Mouse (Mus musculus) embryonic facial prominence, embryonic 12.5 days (tissue): ENCODE data around the gene Ube4b. TPM values are rescaled to one million over a fixed set of nuclear protein-coding genes. Genes with fewer than 3 reads are reported as not detected.

Experiments
- ATAC-seq: fragments of 200-750 bp; cut with Nextera tagmentation; 2 replicates; pipeline ENCODE4 v1.8.0; 2017; ENCODE audit not compliant: insufficient number of reproducible peaks, insufficient read depth, low FRiP score, low TSS enrichment
- H3K27ac ChIP-seq: fragments of 300-500 bp; sonication (generic); 2 replicates; pipeline ENCODE4 v1.5.1; 2016; ENCODE audit warnings: mild to moderate bottlenecking
- H3K27me3 ChIP-seq: fragments of 300-500 bp; sonication (generic); 2 replicates; pipeline ENCODE4 v1.6.1; 2016; ENCODE audit warnings: mild to moderate bottlenecking, moderate library complexity
- H3K36me3 ChIP-seq: fragments of 300-500 bp; sonication (generic); 2 replicates; pipeline ENCODE4 v1.6.1; 2016; ENCODE audit warnings: mild to moderate bottlenecking
- H3K4me1 ChIP-seq: fragments of 300-500 bp; sonication (generic); 2 replicates; pipeline ENCODE4 v1.6.1; 2016
- H3K4me2 ChIP-seq: fragments of 300-500 bp; sonication (generic); replicated peaks from 2 replicates; pipeline ENCODE4 v1.6.1; 2016; ENCODE audit warnings: mild to moderate bottlenecking, moderate library complexity
- H3K4me3 ChIP-seq: fragments of 300-500 bp; sonication (generic); 2 replicates; pipeline ENCODE4 v1.5.1; 2016; ENCODE audit warnings: mild to moderate bottlenecking
- H3K9ac ChIP-seq: fragments of 300-500 bp; sonication (generic); 2 replicates; pipeline ENCODE4 v1.6.1; 2016; ENCODE audit warnings: mild to moderate bottlenecking, moderate library complexity
- H3K9me3 ChIP-seq: fragments of 300-500 bp; sonication (generic); 2 replicates; pipeline ENCODE4 v1.6.1; 2016; ENCODE audit warnings: mild to moderate bottlenecking, moderate library complexity
- WGBS: fragments of 180-500 bp; shearing (Covaris S2); methylation state at CpG from one replicate; pipeline ENCODE4 v1.1.7; 2016; 5-methylcytosine and 5-hydroxymethylcytosine counted together
- polyA plus RNA-seq: library from polyadenylated mRNA; unstranded; fragments of >200 nt; fragmentation: Nextera tagmentation; extraction: Ambion mirVana; gene quantifications from 2 replicates; pipeline ENCODE4 v1.2.1, GENCODE M21; 2016

Ube4b gene
- polyA plus RNA-seq, 1 experiment from 2014 or later = 67.5 TPM

DNA sequence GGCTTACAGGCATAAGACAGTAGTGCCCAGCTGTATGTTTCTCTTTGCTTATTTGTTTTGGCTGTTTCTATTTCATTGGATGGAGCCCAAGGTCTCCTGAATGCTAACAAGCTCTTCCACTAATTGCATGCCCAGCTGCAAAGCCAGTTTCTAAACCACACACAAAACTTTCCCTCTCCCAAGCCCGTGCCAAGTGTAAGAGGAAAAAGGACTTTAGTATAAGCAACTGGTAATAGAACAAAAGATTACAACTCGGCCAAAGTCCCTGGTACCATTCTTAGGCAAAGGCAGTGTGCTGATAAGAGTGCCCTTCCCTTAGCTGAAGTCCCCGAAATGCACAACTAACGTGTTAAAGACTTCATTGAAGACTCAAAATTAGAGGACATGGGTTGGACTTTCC lies 34.2 kb downstream of the Ube4b start:
- Histone ChIP-seq H3K9me3 (no peaks in the 10 kb centered on the region), H3K27ac (no peak overlapping the region), H3K27me3 (no peaks in the 10 kb centered on the region), H3K4me3 (no peak overlapping the region), H3K36me3 (peaks cover 17% of the 10 kb centered on the region), H3K9ac (no peak overlapping the region), H3K4me1 (peaks cover 16% of the 10 kb centered on the region; the same call in 1 of the 2 replicates), H3K4me2 (no peak overlapping the region)
- 86% methylated on average over 4 of the region's 4 CpGs for WGBS
- ATAC-seq = no peak

DNA sequence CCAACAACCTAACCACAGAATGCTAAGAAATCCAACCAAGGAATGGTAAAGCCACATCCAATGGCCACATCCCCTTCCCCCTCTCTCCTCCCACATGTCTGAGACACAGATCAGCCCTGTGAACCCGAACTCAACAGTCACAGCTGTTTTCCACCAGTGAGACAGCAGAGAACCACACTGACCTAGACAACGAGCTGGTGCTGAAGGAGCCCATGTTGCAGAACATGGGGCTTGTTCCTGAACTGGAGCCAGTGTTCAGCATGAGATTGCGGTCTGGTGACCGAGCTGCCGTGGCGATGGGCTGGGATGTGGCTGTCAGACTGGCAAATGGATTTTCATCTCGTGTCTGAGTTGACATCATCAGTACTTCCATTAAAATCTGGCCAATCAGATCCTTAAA lies 45.5 kb downstream of the Ube4b start:
- ATAC-seq = no peak
- WGBS = 82% methylated on average over 7 of the region's 7 CpGs
- no peak overlapping the region for H3K4me2 ChIP-seq

DNA sequence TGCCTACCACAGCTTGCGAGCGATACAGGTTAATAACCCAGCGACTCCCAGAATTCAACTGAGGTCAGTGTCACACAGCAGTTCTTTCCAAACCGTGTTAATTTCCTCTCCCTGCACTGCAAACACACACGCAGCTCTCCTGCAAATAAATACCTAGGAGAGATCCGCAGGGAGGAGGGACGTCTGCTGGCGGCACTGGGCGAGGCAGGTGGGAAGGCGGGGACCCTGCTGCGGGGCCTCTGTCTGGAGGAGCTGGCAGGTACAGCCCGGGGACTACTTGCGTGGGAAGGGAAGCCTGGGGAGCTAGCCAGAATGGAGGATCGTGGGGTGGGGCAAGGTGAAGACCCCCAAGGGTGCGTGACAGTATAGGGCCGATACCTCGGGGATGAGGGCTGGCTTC lies 46.7 kb downstream of the Ube4b start:
- H3K4me2 ChIP-seq = no peak overlapping the region
- no peak overlapping the region for H3K4me3 ChIP-seq
- no peak overlapping the region for H3K9ac ChIP-seq
- WGBS = 90% methylated on average over 17 of the region's 17 CpGs
- H3K27ac ChIP-seq = no peak overlapping the region
- H3K9me3 ChIP-seq = no peaks in the 10 kb centered on the region
- no peak for ATAC-seq
- 0 out of 2 replicates have a peak, but pooled peaks cover 6% of the 10 kb centered on the region for H3K4me1 ChIP-seq
- H3K36me3 ChIP-seq = peaks cover 90% of the 10 kb centered on the region
- H3K27me3 ChIP-seq = no peaks in the 10 kb centered on the region

More for the DNA sequence above, 45.5 kb downstream of the Ube4b start:
- Histone ChIP-seq H3K4me1 (0 out of 2 replicates have a peak, but pooled peaks cover 6% of the 10 kb centered on the region), H3K27ac (no peak overlapping the region), H3K9ac (no peak overlapping the region), H3K9me3 (no peaks in the 10 kb centered on the region), H3K4me3 (no peak overlapping the region), H3K36me3 (peaks cover 91% of the 10 kb centered on the region), H3K27me3 (no peaks in the 10 kb centered on the region)

DNA sequence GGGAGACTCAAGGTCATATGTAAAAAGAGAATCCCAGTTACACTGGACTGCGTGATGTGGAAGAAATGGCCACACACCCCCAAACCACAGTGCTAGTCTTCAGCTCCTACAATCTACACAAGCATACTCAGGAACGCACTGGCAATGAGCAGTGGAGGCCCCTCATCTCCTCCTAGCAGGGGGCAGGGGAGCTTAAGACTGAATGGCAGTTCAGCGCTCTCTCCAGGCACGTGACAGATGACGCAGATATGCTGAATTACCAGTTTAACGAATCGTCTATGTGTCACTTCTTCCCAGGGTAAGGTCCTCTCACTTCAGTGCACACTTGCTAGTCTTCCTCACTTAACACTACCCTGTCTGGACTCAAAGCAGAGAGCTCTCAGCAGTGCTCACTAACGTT lies 47.7 kb downstream of the Ube4b start:
- Histone ChIP-seq H3K27me3 (no peaks in the 10 kb centered on the region), H3K4me2 (no peak overlapping the region), H3K9ac (no peak overlapping the region), H3K9me3 (no peaks in the 10 kb centered on the region), H3K4me1 (peaks cover 10% of the 10 kb centered on the region; the same call in 1 of the 2 replicates), H3K36me3 (peaks cover 88% of the 10 kb centered on the region), H3K27ac (no peak overlapping the region), H3K4me3 (no peak overlapping the region)
- 81% methylated on average over 8 of the region's 8 CpGs for WGBS
- ATAC-seq = no peak

DNA sequence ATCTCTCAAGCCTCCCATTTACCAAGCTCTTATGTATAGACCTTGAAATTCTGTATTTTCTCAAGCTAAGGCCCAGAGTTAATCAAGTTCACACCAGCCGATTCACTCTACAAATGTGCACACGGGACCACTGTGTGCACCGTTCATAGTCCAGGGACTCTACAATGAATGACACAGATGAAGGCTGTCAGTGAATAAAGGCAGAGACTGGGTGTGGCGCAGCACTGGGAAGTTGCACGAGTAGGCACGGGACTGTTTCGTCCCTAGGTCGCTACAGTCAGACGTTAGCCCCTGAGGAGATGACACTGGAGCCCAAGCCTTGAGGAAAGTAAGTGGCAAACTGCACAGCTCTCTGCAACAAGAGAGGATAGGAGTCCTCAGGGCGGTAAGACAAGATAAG lies 50.5 kb downstream of the Ube4b start:
- 87% methylated on average over 10 of the region's 10 CpGs for WGBS
- peaks cover 7% of the 10 kb centered on the region; the same call in 1 of the 2 replicates for H3K4me1 ChIP-seq
- H3K9me3 ChIP-seq = no peaks in the 10 kb centered on the region
- no peak for ATAC-seq
- H3K36me3 ChIP-seq = peaks cover 93% of the 10 kb centered on the region
- H3K27ac ChIP-seq = no peak overlapping the region
- H3K27me3 ChIP-seq = no peaks in the 10 kb centered on the region
- H3K4me3 ChIP-seq = no peak overlapping the region
- no peak overlapping the region for H3K4me2 ChIP-seq
- H3K9ac ChIP-seq = no peak overlapping the region

DNA sequence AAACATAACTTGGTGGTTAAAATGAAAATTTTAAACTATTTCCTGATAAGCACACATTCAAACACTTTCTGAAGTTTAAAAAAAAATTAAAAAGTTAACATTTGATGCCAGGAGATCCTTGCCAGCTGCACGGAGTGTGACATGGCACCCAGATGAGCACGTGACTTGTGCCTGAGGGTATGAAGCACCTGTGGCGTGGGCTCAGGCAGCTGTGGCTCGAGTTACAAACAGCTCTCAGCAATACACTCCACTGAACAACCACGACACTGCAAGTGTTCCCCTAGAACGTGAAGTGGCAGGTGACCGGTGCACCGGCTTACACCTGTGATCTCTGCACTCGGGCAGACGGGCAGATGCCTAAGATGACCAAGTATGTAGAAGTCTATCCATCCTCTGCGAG lies 51.9 kb downstream of the Ube4b start:
- peaks cover 90% of the 10 kb centered on the region for H3K36me3 ChIP-seq
- 70% methylated on average over 11 of the region's 11 CpGs for WGBS

DNA sequence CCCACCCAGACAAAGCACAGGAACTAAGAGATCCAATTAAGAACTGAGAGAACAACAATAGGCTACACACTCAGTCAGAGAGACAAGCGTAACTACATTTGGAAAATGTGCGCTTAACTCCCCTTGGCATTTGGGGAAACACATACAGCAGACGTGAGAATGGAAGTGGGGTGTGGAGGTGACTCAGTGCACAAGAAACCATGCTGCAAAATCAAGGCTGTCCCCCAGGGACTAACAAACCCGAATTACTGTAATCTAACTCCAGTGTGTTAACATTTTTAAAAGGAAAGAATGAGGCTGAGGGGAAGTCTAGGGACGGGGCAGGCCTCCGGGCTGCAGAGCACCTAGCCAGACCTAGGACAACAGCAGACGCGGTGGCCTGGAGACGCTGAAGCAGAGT lies 52.6 kb downstream of the Ube4b start:
- WGBS = 70% methylated on average over 9 of the region's 9 CpGs
- Histone ChIP-seq H3K4me1 (peaks cover 7% of the 10 kb centered on the region; the same call in 1 of the 2 replicates), H3K9ac (no peak overlapping the region), H3K4me3 (no peak overlapping the region), H3K4me2 (no peak overlapping the region), H3K27me3 (no peaks in the 10 kb centered on the region), H3K9me3 (no peaks in the 10 kb centered on the region), H3K27ac (0 out of 2 replicates have a peak overlapping the region, but pooled peaks have one; percentile 19), H3K36me3 (peaks cover 89% of the 10 kb centered on the region)
- ATAC-seq = no peak

More for the DNA sequence above, 51.9 kb downstream of the Ube4b start:
- 0 out of 2 replicates have a peak overlapping the region, but pooled peaks have one; percentile 19 for H3K27ac ChIP-seq
- H3K4me1 ChIP-seq = peaks cover 7% of the 10 kb centered on the region; the same call in 1 of the 2 replicates
- no peak for ATAC-seq
- H3K4me3 ChIP-seq = no peak overlapping the region
- no peaks in the 10 kb centered on the region for H3K9me3 ChIP-seq
- no peaks in the 10 kb centered on the region for H3K27me3 ChIP-seq
- no peak overlapping the region for H3K4me2 ChIP-seq
- no peak overlapping the region for H3K9ac ChIP-seq

DNA sequence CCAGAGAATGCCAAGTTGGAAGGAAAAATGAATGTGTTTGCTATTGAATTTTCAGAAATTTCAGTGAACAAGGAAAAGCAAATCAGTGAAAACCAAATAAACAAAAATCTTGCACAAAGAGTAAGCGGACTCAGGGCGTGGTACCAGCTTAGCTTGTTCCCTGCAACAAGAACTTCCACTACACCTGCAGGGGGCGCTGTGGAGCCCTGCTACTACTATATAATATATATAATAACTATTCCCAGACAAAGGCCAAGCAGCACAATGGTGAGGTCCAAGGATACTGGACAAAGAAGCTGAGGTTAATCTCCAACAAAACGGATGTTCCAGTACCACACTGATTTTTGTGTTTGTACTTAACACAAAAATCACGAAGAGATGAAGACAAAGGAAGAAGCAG lies 53.1 kb downstream of the Ube4b start:
- Histone ChIP-seq H3K9ac (no peak overlapping the region), H3K4me3 (no peak overlapping the region), H3K9me3 (no peaks in the 10 kb centered on the region), H3K27ac (no peak overlapping the region), H3K4me2 (no peak overlapping the region), H3K36me3 (peaks cover 88% of the 10 kb centered on the region), H3K4me1 (peaks cover 7% of the 10 kb centered on the region; the same call in 1 of the 2 replicates), H3K27me3 (no peaks in the 10 kb centered on the region)
- ATAC-seq = no peak
- 70% methylated on average over 5 of the region's 5 CpGs for WGBS

DNA sequence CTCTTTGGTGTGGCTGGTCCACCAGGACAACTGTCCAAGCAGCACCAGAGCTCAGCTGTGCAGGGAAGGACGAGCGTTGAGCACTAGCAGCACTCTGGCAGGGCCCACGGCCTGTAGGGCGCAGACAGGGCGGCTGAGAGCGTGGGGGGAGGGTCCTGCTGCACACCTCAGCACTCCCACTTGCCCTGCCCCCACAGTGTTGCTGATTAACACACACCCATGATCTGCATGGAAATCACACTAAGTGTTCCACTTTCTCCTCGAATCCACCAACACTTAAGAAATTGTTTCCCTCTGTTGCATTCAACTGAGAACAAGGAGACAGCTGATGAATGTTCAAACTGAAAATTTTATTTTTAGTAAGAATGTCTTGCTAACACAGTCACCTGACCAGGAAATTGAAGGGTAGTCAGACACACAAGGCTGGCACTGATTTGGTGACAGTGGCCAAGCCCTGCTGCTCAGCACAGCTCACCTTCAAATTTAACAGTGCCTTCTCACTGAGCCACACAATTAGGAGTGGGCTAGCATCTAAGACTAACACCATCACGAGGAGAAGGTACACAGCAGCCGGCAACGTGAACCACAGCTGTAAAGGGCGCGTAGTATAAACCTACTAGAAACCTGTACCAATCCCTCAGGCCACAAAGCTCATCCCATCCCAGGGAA lies 60.7 kb downstream of the Ube4b start:
- no peak overlapping the region for H3K4me2 ChIP-seq
- H3K27me3 ChIP-seq = no peaks in the 10 kb centered on the region
- H3K27ac ChIP-seq = no peak overlapping the region; the same call in 1 of the 2 replicates
- ATAC-seq = no peak
- no peaks in the 10 kb centered on the region for H3K4me1 ChIP-seq
- no peak overlapping the region for H3K4me3 ChIP-seq
- H3K36me3 ChIP-seq = peaks cover 79% of the 10 kb centered on the region
- WGBS = 85% methylated on average over 12 of the region's 12 CpGs
- no peaks in the 10 kb centered on the region for H3K9me3 ChIP-seq
- H3K9ac ChIP-seq = no peak overlapping the region

DNA sequence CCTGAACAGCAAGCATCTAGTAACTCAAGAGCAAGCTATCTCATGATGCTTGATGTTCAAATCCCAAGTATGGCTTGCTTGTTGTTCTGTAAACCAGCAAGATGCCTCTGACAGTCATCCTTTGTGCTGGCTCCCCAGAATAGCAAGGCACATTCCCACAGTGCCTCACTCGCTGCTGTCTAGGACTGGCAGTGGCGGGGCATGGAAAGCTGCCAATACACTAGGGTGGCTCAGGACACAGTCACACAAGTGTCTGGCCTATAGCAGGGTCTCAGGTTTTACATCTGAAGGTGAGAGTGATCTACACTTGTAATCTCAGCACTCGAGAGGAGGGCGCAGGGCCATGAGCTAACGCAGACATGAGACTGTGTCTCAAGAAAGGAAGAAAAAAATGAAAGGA lies 61.7 kb downstream of the Ube4b start:
- WGBS = 92% methylated on average over 5 of the region's 5 CpGs
- Histone ChIP-seq H3K27ac (no peak overlapping the region), H3K9me3 (no peaks in the 10 kb centered on the region), H3K36me3 (peaks cover 82% of the 10 kb centered on the region), H3K4me1 (no peaks in the 10 kb centered on the region), H3K27me3 (no peaks in the 10 kb centered on the region), H3K4me2 (no peak overlapping the region), H3K9ac (no peak overlapping the region), H3K4me3 (no peak overlapping the region)
- no peak for ATAC-seq

DNA sequence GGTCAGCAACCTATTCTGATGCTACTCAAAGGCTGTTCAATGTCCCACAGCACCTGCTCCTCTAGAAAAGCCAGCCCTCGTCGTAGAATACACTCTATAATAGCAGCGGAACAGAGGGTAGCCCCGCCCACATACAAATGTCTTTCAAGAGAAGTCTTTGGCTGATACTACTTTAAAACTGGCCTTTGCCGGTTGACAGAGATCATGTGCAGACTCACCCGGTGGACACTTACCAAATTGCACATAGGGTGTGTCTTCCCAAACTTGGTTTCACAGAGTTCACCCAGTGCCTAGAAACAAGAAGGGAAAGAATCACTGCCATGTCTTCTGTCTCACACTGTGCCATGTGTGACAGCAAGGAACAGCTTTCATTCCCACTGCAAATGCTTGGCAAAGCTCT lies 65.5 kb downstream of the Ube4b start:
- no peak for ATAC-seq
- no peaks in the 10 kb centered on the region for H3K9me3 ChIP-seq
- H3K4me2 ChIP-seq = no peak overlapping the region
- H3K9ac ChIP-seq = no peak overlapping the region
- no peak overlapping the region for H3K4me3 ChIP-seq
- H3K36me3 ChIP-seq = peaks cover 90% of the 10 kb centered on the region
- H3K27ac ChIP-seq = no peak overlapping the region
- H3K4me1 ChIP-seq = no peaks in the 10 kb centered on the region
- H3K27me3 ChIP-seq = no peaks in the 10 kb centered on the region
- WGBS = 78% methylated on average over 6 of the region's 6 CpGs

DNA sequence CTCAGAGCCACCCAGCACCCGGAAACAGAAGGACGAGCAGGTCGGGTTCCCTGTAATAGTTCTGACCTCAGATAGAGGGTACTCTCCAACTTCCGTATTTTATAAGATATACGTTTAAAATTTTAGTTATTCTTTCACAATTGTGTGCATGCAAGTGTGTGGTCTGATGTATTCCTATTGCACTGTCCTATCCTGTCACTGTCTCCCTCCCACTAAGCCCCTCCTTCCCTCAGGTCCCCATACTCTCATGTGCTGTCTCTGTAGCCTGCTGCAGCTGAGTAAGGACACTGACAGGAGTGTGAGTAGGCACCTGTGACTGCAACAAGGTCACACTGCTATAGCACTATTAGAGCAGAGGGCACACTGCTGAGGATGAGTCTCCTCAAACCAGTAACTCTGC lies 65.9 kb downstream of the Ube4b start:
- Histone ChIP-seq H3K36me3 (peaks cover 90% of the 10 kb centered on the region), H3K27ac (no peak overlapping the region), H3K4me1 (no peaks in the 10 kb centered on the region), H3K27me3 (no peaks in the 10 kb centered on the region), H3K4me2 (no peak overlapping the region), H3K9ac (no peak overlapping the region), H3K9me3 (no peaks in the 10 kb centered on the region), H3K4me3 (no peak overlapping the region)
- 93% methylated on average over 5 of the region's 5 CpGs for WGBS
- ATAC-seq = no peak
